Mouse (Mus musculus): ENCODE measurements at regions not wholly inside any gene's neighbourhood (a gene's known extent, or its start where the extent isn't known, plus 50 kb on each side); places are given as distances from the start of the nearest gene placed in this dataset.

- intact Hi-C loops (cut with DNase I; ENCODE audit: low total_unique reads) = no loop called here
- peak; percentile 64 for DNase-seq
Measured at GRCm38 (mm10) chr8:128025251-128025856, 333.1 kb upstream of the Nrp1 start.

- no peak for DNase-seq
- intact Hi-C loops (cut with DNase I; ENCODE audit: low total_unique reads) = no loop called here
Measured at GRCm38 (mm10) chr8:128026981-128027380, 331.4 kb upstream of the Nrp1 start.

GRCm38 (mm10) chr8:128030335-128031280 is 327.8 kb upstream of the Nrp1 start:
- intact Hi-C loops (cut with DNase I; ENCODE audit: low total_unique reads) = no loop called here
- no peak for DNase-seq

- DNase-seq = no peak
Measured at GRCm38 (mm10) chr8:128034127-128034526, 324.3 kb upstream of the Nrp1 start.

GRCm38 (mm10) chr8:128035672-128036071 is 322.7 kb upstream of the Nrp1 start:
- intact Hi-C loops (cut with DNase I; ENCODE audit: low total_unique reads) = no loop called here
- DNase-seq = no peak

More at GRCm38 (mm10) chr8:128034127-128034526, 324.3 kb upstream of the Nrp1 start:
- intact Hi-C loops (cut with DNase I; ENCODE audit: low total_unique reads) = no loop called here

GRCm38 (mm10) chr8:128039341-128040064 is 318.9 kb upstream of the Nrp1 start:
- no peak for DNase-seq
- intact Hi-C loops (cut with DNase I; ENCODE audit: low total_unique reads) = no loop called here

GRCm38 (mm10) chr8:128042877-128043276 is 315.5 kb upstream of the Nrp1 start:
- no peak for DNase-seq
- intact Hi-C loops (cut with DNase I; ENCODE audit: low total_unique reads) = no loop called here

- intact Hi-C loops (cut with DNase I; ENCODE audit: low total_unique reads) = no loop called here
Measured at GRCm38 (mm10) chr8:128043392-128043791, 315.0 kb upstream of the Nrp1 start.

GRCm38 (mm10) chr8:128056251-128056650 is 302.2 kb upstream of the Nrp1 start:
- DNase-seq = no peak
- intact Hi-C loops (cut with DNase I; ENCODE audit: low total_unique reads) = no loop called here

More at GRCm38 (mm10) chr8:128043392-128043791, 315.0 kb upstream of the Nrp1 start:
- DNase-seq = no peak

GRCm38 (mm10) chr8:128057845-128058244 is 300.6 kb upstream of the Nrp1 start:
- DNase-seq = no peak

GRCm38 (mm10) chr8:128059817-128060216 is 298.6 kb upstream of the Nrp1 start:
- DNase-seq = no peak
- intact Hi-C loops (cut with DNase I; ENCODE audit: low total_unique reads) = no loop called here

More at GRCm38 (mm10) chr8:128057845-128058244, 300.6 kb upstream of the Nrp1 start:
- intact Hi-C loops (cut with DNase I; ENCODE audit: low total_unique reads) = no loop called here

- intact Hi-C loops (cut with DNase I; ENCODE audit: low total_unique reads) = no loop called here
- no peak for DNase-seq
Measured at GRCm38 (mm10) chr8:128064211-128064610, 294.2 kb upstream of the Nrp1 start.

- no peak for DNase-seq
- intact Hi-C loops (cut with DNase I; ENCODE audit: low total_unique reads) = no loop called here
Measured at GRCm38 (mm10) chr8:128065127-128065526, 293.3 kb upstream of the Nrp1 start.

- DNase-seq = peak; percentile 18
- intact Hi-C loops (cut with DNase I; ENCODE audit: low total_unique reads) = no loop called here
Measured at GRCm38 (mm10) chr8:128065964-128066680, 292.3 kb upstream of the Nrp1 start.

- intact Hi-C loops (cut with DNase I; ENCODE audit: low total_unique reads) = no loop called here
- DNase-seq = no peak
Measured at GRCm38 (mm10) chr8:128069749-128070148, 288.7 kb upstream of the Nrp1 start.

GRCm38 (mm10) chr8:128075566-128075965 is 282.8 kb upstream of the Nrp1 start:
- DNase-seq = no peak
- intact Hi-C loops (cut with DNase I; ENCODE audit: low total_unique reads) = no loop called here

- no peak for DNase-seq
- intact Hi-C loops (cut with DNase I; ENCODE audit: low total_unique reads) = no loop called here
Measured at GRCm38 (mm10) chr8:128076226-128076625, 282.2 kb upstream of the Nrp1 start.

GRCm38 (mm10) chr8:128078740-128079139 is 279.7 kb upstream of the Nrp1 start:
- no peak for DNase-seq
- intact Hi-C loops (cut with DNase I; ENCODE audit: low total_unique reads) = no loop called here

- DNase-seq = no peak
- intact Hi-C loops (cut with DNase I; ENCODE audit: low total_unique reads) = no loop called here
Measured at GRCm38 (mm10) chr8:128085800-128086199, 272.6 kb upstream of the Nrp1 start.
